Mouse (Mus musculus): ENCODE measurements around the gene Smim7.

Gene Smim7

GRCm38 (mm10) chr8:72570633-72571610 is at the start of gene Smim7:
TSS of gene Smim7 (minus strand) at chr8:72571088.
- DNase-seq (ENCODE audit: low spot score in 2 of 2): peak; percentile 97 to 98

- DNase-seq (ENCODE audit: low spot score in 2 of 2): no peak
Observed at GRCm38 (mm10) chr8:72590198-72590597, 19.3 kb upstream of the Smim7 start.

- peak; percentile 82 to 86 for DNase-seq (ENCODE audit: low spot score in 2 of 2)
Observed at GRCm38 (mm10) chr8:72589286-72589685, 18.4 kb upstream of the Smim7 start.

- peak; percentile 40 to 45 for DNase-seq (ENCODE audit: low spot score in 2 of 2)
Observed at GRCm38 (mm10) chr8:72588865-72589264, 18.0 kb upstream of the Smim7 start.

DNA sequence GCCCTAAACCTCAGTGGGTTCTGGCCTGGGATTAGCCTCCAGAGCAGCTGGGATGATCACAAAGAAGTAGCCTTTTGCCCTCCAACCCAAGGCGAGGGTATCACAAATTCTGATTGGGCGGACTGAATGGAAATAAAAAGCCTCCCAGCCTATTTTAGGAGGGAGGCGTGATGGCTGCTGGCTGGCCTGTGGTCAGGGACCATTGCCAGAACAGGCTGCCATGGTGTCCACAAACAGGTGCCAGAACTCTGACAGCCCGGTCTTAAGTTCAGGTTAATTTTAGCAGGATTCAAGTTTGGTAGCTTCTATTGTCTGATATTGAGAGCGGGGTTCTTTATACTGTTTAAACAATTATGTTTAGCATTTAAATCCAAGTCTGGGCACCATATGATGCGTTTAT is 16.9 kb upstream of the Smim7 start:
- DNase-seq (ENCODE audit: low spot score in 2 of 2): no peak

GRCm38 (mm10) chr8:72584390-72584789 is 13.5 kb upstream of the Smim7 start:
- DNase-seq (ENCODE audit: low spot score in 2 of 2): no peak

GRCm38 (mm10) chr8:72583056-72583771 is 12.3 kb upstream of the Smim7 start:
- no peak for DNase-seq (ENCODE audit: low spot score in 2 of 2)

GRCm38 (mm10) chr8:72579374-72579773 is 8.5 kb upstream of the Smim7 start:
- no peak for DNase-seq (ENCODE audit: low spot score in 2 of 2)

- no peak for DNase-seq (ENCODE audit: low spot score in 2 of 2)
Observed at GRCm38 (mm10) chr8:72577941-72578340, 7.1 kb upstream of the Smim7 start.

GRCm38 (mm10) chr8:72577266-72577665 is 6.4 kb upstream of the Smim7 start:
- no peak for DNase-seq (ENCODE audit: low spot score in 2 of 2)

GRCm38 (mm10) chr8:72575915-72576314 is 5.0 kb upstream of the Smim7 start:
- no peak for DNase-seq (ENCODE audit: low spot score in 2 of 2)

GRCm38 (mm10) chr8:72573450-72573849 is 2.6 kb upstream of the Smim7 start:
- DNase-seq (ENCODE audit: low spot score in 2 of 2): no peak

DNA sequence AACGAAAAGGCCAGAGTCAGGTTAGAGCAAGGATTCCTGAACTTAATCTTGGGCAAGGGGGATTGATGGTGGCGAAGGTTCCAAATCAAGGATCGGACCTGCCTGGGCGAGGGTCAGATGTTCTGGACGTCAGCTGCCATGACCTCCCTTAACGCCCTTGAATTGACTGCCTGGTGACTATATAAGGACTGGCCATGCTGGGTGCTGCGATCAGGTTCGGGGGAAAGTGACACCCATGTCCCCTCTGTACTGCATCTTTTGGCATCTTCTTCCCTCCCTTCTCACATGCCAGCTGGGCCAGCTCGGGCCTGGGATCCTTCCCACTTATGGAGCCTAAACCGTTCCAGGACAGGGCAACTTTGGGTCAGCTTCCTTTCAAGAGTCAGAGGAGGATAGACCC is 1.6 kb upstream of the Smim7 start:
- DNase-seq (ENCODE audit: low spot score in 2 of 2): no peak

DNA sequence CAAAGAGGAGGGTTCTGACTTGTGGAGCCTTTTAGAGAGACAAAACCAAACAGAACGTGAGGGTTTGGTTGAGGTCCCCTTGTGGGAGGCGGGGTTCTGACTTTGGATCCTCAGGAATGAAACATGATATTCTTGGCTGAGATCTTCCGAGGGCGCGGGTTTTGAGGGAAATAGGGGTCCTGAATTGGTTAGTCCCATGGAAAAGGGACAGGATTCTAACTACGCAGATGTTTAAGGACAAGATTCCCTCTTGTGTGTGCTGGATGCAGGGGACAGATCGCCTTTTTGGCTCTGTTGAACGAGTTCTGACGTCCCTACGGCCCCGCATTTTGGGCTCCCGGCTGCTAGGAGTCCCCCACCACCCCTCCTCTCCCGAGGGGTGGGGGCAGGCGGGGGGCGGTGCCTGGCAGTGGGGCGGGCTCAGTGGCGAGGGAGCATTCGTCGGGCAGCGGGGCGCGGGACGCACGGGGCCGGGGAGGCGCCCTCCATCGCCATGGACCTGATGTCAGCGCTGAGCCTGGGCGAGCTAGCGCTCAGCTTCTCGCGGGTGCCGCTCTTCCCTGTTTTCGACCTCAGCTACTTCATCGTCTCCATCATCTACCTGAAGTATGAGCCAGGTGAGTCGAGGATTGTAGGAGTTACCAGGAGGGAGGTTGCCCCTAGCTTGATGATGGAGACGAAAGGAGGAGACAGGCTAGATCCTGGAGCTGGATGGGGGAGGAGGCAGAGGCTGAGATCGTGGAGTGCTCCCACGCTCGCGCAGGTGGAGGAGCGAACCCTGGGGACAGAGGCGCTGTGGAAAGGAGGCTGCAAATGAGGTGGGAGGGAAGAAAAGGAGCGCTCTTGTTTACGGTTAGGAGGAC is 954 bp upstream of the Smim7 start, which contains the start of gene Tmem38a:
Gene Tmem38a (plus strand): TSS at position 445 of the 863 bp plus-strand sequence.
- peak; percentile 70 to 79 for DNase-seq (ENCODE audit: low spot score in 2 of 2)

- no peak for DNase-seq (ENCODE audit: low spot score in 2 of 2)
Observed at GRCm38 (mm10) chr8:72565970-72566369, 4.9 kb downstream of the Smim7 start.

DNA sequence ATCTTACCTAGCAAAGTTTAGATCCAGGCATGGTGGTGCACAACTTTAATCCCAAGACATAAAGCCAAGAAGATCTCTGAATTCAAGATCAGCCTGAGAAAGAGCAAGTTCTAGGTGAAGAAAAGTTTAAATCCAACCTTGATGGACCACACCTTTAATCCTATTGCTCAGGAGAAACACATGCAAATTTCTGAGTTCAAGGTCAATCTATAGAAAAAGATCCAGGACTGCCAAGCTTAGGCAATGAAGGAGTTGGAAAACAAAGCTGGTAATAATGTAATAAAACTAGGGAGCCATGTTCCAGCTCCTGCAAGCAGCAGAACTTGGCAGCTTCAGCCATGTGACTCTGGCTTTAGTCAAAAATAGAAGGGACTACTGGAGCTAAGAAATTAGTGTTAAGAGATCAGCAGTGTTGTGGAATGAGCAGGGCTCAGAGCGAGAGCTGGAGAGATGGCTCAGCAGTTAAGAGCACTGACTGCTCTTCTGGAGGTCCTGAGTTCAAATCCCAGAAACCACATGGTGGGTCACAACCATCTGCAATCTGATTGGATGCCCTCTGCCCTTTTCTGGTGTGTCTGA is 9.7 kb downstream of the Smim7 start:
- DNase-seq (ENCODE audit: low spot score in 2 of 2): no peak

DNA sequence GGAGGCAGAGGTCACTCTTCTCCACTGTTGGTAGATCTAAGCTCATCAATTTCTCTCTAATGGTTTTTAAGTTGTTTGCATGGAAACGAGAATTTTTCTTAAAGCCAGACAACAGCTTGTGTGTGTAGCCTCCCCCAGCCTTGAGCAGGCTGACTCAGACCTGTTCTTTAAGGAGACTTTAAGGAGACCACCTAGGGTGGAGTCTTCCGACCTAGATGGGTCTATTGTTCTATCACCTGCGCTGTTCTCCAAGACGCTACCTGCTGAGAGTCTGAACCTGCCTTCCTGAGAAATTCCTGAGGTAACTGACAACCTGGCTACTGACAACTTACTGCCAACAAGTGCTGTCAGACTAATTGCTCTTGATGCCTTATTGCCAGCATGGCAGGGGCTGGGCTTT is 15.1 kb downstream of the Smim7 start:
- DNase-seq (ENCODE audit: low spot score in 2 of 2): no peak

- DNase-seq (ENCODE audit: low spot score in 2 of 2): no peak
Observed at GRCm38 (mm10) chr8:72549314-72549892, 21.5 kb downstream of the Smim7 start.

GRCm38 (mm10) chr8:72548644-72549313 is 22.1 kb downstream of the Smim7 start:
- no peak for DNase-seq (ENCODE audit: low spot score in 2 of 2)
